Mouse (Mus musculus) right cerebral cortex, postnatal 4 days (tissue): ENCODE measurements at regions not wholly inside any gene's neighbourhood (a gene's known extent, or its start where the extent isn't known, plus 50 kb on each side); places are given as distances from the start of the nearest gene placed in this dataset.
A peak's percentile ranks its signal among the peaks of the same experiment; 100 is the strongest.

Experiments used
- DNase-seq: peaks from one replicate; pipeline ENCODE4 v3.0.0-alpha.2; 2022

DNA sequence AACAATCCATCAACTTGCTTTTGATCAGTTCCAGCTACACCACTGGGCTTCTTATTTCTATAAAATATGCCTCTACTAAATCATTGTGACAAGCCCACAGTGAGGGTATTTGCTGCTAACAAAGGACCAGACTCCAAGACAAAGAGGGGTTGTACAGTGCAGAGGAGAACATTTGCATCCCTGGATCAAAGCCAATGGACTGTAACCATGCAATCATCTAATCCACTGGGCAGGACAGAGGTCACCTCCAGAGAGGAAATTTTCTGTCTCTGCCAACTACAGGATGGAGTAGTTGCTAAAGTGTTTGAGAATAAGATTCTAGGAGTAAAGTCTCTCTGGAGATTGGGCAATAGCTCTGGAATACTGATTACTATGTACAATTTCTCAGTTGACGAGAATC lies 272.9 kb downstream of the Cox7c start:
- no peak for DNase-seq

DNA sequence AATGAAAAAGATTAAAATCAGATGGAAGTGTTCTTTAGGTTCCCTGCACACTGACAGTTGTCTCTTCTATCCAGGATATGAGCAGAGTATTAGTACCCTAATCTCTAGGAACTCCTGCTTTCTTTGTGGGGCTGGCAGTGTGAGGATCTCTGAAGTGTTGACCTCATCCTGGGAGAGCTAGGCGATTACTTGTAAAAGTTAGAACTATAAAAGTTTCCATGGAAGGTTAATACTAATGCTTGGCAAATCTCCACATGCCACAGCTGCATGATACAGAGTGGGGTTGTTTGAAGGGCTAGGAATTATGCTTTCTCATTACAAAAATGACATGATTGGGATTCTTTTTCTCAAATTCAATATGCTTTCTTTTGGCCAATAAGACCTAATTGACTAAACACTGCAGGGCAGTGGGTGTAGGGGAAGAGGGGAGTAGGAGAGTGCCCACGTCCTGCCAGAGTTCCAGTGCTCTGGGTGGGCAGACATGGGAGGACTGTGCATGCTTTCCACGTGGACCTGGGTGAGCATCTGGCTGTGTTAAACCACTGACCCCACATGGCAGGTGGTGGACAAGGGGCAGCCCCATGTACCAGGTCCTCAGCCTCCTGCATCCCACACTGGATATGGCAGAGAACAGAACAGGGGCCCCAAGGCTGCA lies 275.6 kb downstream of the Cox7c start:
- DNase-seq = no peak

- DNase-seq = no peak
Observed at GRCm38 (mm10) chr13:85770538-85770937, 276.2 kb downstream of the Cox7c start.

- DNase-seq = peak; percentile 5
Observed at GRCm38 (mm10) chr13:85768520-85768919, 278.2 kb downstream of the Cox7c start.

DNA sequence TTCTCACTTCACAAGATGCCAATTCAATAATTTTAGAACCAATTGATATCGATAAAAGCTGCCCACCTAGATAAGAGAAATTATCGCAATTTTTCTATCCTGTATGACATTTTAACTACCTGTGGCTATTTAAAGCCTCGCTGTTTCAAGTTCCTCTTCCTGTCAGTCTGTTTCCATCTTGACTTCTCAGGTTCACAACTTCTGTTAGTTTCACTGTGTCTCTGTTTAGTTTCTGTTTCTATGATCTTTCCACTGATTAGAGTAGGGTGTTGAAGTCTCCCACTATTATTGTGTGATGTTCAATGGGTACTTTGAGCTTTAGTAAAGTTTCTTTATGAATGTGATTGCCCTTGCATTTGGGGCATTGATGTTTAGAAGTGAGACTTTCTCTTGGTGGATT lies 322.1 kb downstream of the Cox7c start:
- no peak for DNase-seq

GRCm38 (mm10) chr13:85724105-85724504 lies 322.6 kb downstream of the Cox7c start:
- DNase-seq = no peak

DNA sequence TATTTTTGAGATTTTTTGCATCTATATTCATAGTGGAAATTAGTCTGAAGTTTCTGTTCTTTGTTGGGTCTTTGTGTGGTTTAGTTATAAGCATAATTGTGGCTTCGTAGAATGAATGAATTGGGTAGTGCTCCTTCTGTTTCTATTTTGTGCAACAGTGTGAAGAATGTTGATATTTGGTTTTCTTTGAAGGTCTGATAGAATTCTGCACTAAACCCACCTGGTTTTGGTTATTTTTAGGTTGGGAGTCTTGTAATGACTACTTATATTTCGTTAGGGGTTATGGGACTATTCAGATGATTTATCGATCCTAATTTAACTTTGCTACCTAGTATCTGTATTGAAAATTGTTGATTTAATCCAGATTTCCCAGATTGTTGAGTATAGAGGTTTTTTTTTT lies 326.4 kb downstream of the Cox7c start:
- no peak for DNase-seq

DNA sequence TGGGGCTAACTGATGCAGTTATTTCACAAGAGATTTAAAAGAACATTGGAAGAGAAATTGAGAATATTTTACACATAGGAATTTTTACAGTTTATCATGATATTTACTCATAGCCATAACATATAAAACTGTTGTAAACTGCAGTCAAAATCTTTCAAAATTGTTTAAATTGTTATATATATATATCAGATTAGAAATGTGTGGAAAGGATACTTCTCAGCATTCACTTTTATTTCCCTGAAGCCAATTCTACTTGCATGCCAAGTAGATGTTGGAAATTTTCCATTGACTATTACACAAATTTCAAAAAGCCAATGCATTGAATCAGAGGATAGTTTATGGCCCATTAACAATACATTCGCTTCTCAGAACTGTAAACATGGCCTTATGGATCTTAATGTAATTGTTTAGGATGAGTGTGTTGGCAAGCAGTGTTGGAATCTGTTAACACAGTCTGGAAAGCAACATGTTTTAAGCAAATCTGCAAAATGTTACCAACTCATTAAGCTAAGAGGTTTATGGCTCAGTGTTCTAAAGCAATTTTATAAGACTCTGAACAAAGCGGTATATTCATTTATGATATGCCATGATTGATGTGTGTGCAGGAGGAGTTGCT lies 330.7 kb downstream of the Cox7c start:
- no peak for DNase-seq

DNA sequence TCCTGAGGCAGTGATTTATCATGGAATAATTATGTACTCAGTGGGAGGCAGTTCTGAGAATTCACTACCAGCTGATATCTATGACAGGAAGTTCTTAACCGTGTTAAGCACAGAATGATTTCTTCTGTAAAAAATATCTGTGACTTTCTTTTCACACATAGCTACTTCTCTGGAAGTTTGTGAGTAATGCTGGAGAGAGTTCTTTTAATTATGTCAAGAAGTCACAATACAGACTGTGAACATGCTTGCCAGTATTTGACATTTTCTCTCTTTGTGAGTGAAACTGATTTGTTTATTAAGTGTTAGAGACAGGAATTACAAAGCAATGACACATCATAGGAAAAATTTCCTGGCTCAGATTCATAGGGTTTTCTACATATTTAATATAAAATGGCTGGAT lies 354.3 kb downstream of the Cox7c start:
- no peak for DNase-seq
